Mouse (Mus musculus): ENCODE measurements around the gene Srsf11. TPM values are rescaled to one million over a fixed set of nuclear protein-coding genes. Genes with fewer than 3 reads are reported as not detected.

The Srsf11 gene
- 229 and 234 TPM in 2 replicates for polyA plus RNA-seq (2015; fragmentation: Nextera tagmentation; extraction: Ambion mirVana)

DNA sequence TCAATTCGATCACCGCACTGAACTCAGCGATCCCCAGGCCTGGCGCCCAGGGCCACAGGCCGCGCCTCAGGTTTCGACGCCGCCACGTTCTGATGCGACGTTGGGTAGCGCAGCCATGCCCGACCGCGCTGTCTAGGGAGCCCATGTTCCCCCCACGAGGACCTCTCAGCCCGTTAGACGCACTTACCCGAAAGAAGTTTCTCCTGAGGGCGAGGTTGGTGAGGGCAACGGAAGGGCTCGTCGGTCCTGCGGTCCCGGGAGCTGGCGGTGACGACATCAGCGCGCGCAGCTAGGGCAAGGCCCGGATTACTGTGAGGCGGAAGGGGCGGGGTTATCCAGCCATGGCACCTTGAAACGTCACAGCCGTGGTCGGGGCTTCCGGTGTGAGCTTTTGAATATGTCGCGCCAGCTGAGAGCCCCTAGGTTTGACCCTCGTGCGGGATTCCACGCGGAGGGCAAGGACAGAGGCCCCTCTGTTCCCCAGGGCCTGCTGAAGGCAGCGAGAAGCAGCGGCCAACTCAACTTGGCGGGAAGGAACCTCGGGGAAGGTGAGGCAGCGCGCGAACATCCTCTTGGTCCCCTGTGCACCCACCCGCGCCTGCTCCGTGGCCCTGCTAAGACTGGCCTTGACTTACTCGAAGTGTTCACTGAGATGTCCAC, at the start of gene Srsf11, which contains the start of gene Lrrc40:
TSS of gene Srsf11 (minus strand) at position 311 of the 660 bp plus-strand sequence.
TSS of gene Lrrc40 (plus strand) at position 334 of the 660 bp plus-strand sequence.
- WGBS, result under 1% methylated on average over 55 of the region's 55 CpGs
- H3K27me3 ChIP-seq (replicated peaks), result no peaks in the 10 kb centered on the region
- no peaks in the 10 kb centered on the region for H3K36me3 ChIP-seq

DNA sequence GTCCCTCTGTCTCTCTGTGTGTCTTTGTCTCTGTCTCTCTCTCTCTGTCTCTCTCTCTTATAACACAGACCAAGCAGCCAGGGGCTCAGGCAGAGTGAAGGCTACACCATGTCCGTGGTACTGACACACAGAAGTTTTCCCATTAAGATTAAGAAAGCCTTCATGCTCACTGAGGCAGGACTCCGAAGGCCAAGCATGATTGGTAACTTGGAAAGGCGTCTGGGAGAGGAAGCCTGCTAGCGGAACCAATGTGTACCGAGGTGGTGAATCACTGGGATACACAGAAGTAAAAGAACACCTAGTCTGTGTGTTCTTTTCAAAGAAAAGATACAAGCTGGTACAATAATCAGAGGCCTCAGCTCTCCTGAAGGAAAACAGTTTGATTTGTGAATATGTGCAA, 41.4 kb upstream of the Srsf11 start:
- WGBS, result 79% methylated on average over 5 of the region's 5 CpGs
- H3K36me3 ChIP-seq, result no peaks in the 10 kb centered on the region
- H3K4me1 ChIP-seq, result no peaks in the 10 kb centered on the region
- no peak overlapping the region for H3K4me3 ChIP-seq (replicated peaks)
- H3K4me2 ChIP-seq, result no peak overlapping the region
- H3K9ac ChIP-seq, result no peak overlapping the region
- ATAC-seq (ENCODE audit: insufficient read depth, low FRiP score, low read depth), result no peak
- H3K27ac ChIP-seq, result no peak overlapping the region
- H3K9me3 ChIP-seq, result no peaks in the 10 kb centered on the region
- no peaks in the 10 kb centered on the region for H3K27me3 ChIP-seq (replicated peaks)

More for the DNA sequence above, at the start of gene Srsf11, which contains the start of gene Lrrc40:
- H3K9ac ChIP-seq, result peak within 1 kb of the TSS; percentile 67
- no peaks in the 10 kb centered on the region for H3K9me3 ChIP-seq
- H3K4me3 ChIP-seq (replicated peaks), result peak within 1 kb of the TSS; percentile 67
- H3K4me1 ChIP-seq, result peaks cover 8% of the 10 kb centered on the region; the same call in 1 of the 2 replicates
- peak; percentile 95 for ATAC-seq (ENCODE audit: insufficient read depth, low FRiP score, low read depth)
- H3K27ac ChIP-seq, result peak within 1 kb of the TSS; percentile 90
- peak within 1 kb of the TSS; percentile 59 for H3K4me2 ChIP-seq

DNA sequence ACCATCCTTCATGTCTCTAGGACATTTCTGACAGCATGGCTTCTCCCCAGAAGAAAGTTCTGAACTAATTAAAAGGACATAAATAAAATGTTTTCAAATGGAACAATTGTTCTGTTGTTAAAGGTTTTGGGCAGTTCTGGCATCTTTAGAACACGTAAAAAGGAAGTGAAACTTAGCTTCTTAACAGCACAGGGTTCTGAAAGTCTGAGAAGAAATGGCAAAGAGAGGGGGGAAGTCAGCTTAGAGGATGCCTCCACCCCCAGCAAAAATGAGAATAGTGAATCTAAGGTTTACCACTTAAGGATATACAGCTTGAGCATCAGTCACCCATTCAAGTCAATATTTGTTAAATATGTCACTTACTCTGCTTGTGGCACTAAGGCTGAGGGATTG, 40.9 kb upstream of the Srsf11 start:
- 59% methylated on average over 1 of the region's 1 CpGs for WGBS
- H3K27ac ChIP-seq, result no peak overlapping the region
- no peaks in the 10 kb centered on the region for H3K36me3 ChIP-seq
- H3K4me1 ChIP-seq, result no peaks in the 10 kb centered on the region
- no peaks in the 10 kb centered on the region for H3K9me3 ChIP-seq
- no peak overlapping the region for H3K4me2 ChIP-seq
- no peak for ATAC-seq (ENCODE audit: insufficient read depth, low FRiP score, low read depth)
- H3K9ac ChIP-seq, result no peak overlapping the region
- no peak overlapping the region for H3K4me3 ChIP-seq (replicated peaks)
- no peaks in the 10 kb centered on the region for H3K27me3 ChIP-seq (replicated peaks)

DNA sequence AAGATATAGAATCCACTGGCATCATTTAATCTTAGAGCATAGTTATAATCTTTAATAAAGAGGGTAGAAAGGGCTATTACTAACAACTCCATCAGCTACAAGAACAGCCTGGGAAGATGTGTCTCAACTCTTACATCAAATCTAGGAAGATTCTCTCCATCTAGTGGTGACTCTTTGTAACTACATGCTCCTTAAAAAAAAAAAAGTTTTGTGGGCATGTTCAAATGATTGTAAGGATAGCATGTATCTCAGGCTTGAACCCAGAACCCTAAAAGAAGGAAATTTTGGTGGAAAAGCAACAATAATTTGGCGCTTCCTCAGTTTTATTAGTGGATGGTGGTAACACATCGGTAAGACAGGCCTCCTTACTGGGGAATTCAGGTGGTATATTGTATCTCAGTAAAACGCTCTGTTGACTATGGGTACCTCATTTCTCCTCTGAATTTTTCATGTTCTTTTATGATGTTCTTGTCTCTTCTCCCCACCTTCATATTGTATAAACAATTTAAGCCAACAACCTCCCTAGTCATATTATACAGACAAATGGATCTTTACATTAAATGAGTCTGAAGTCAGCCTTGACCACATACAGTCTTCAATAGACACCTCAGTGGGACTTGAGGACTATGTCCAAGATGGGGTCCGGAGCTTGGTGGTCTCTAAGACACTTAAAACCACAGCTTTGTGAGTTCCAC, 40.4 kb upstream of the Srsf11 start:
- no peaks in the 10 kb centered on the region for H3K27me3 ChIP-seq (replicated peaks)
- no peak overlapping the region for H3K27ac ChIP-seq
- no peaks in the 10 kb centered on the region for H3K36me3 ChIP-seq
- no peak for ATAC-seq (ENCODE audit: insufficient read depth, low FRiP score, low read depth)
- H3K4me1 ChIP-seq, result no peaks in the 10 kb centered on the region
- no peak overlapping the region for H3K9ac ChIP-seq
- no peaks in the 10 kb centered on the region for H3K9me3 ChIP-seq
- no peak overlapping the region for H3K4me3 ChIP-seq (replicated peaks)
- WGBS, result 44% methylated on average over 4 of the region's 4 CpGs
- H3K4me2 ChIP-seq, result no peak overlapping the region

DNA sequence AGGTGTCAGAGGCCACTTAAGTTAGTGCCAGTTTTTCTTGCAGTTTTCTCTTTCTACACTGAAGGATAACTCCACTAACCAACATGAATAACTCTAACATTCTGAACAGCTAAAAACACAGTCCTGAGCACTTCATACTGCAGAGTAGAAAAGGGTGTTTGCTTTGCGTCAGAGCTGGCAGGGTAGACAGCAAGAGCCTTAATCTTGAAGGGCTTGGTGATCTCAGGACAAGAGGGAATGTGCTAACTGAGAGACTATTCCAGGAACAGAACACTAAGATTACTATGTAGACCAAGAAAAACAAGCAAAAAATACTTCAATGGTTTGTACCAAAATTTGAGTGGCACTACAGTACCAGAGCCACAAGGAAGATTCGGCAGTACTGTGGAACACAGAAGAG, 38.6 kb upstream of the Srsf11 start:
- Histone ChIP-seq H3K27ac (no peak overlapping the region), H3K9me3 (no peaks in the 10 kb centered on the region), H3K9ac (no peak overlapping the region), H3K4me1 (no peaks in the 10 kb centered on the region), H3K4me2 (no peak overlapping the region), H3K27me3 (replicated peaks) (no peaks in the 10 kb centered on the region), H3K36me3 (no peaks in the 10 kb centered on the region), H3K4me3 (replicated peaks) (no peak overlapping the region)
- ATAC-seq (ENCODE audit: insufficient read depth, low FRiP score, low read depth), result no peak
- 73% methylated on average over 2 of the region's 2 CpGs for WGBS

DNA sequence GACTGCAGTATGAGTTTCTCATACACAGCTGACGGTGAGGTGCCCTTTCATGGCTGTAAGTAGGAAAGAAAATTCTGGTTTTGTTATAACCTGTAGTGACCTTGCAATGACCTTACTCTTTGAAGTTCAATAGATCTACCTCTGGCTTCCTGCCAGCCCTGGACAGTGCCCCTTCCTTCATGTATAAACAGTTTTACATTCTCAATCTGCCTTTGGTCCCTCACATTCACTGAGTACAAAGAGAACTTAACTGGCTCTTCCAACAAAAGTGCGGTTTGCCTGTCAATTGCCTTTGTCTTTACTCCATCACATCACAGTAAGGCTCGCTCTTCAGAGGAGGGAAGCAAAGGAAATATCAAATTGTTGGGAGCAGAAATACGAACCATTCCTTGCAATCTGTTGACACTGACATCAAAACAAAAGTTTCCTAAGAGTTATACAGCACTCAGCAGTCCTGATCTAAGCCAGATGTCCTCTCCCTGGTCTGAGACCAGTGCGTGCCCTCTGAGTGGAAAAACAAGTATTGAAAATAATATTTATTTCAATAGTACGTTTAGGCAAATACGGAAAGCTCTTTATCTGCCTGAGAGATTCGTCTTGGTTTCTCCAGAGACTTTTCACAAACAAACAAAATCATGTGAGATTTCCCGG, 32.3 kb upstream of the Srsf11 start:
- Histone ChIP-seq H3K4me3 (replicated peaks) (no peak overlapping the region), H3K36me3 (0 out of 2 replicates have a peak, but pooled peaks cover 3% of the 10 kb centered on the region), H3K4me2 (no peak overlapping the region), H3K27ac (no peak overlapping the region), H3K9me3 (no peaks in the 10 kb centered on the region), H3K9ac (no peak overlapping the region), H3K27me3 (replicated peaks) (no peaks in the 10 kb centered on the region), H3K4me1 (no peaks in the 10 kb centered on the region)
- WGBS, result 35% methylated on average over 9 of the region's 9 CpGs
- ATAC-seq (ENCODE audit: insufficient read depth, low FRiP score, low read depth), result no peak; the same call in 1 of the 2 replicates

DNA sequence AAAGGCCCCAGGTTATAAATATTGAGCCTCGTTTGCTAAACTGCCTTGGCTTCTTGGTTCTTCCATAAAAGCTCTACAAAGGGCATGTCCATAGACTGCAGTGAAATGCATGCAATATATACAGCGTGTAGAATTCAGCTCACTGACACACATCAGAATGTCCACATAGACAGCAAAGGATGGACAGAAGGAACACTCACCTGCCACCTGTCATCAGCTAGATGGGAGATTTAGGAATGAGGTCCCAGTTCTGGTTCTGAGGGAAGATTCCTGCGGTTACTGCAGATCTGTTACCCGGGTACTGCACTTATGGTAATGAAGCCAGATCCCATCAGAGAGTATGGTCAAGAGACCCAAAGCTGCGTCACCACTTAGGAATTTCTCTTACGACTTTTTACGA, 31.5 kb upstream of the Srsf11 start:
- no peaks in the 10 kb centered on the region for H3K27me3 ChIP-seq (replicated peaks)
- H3K9ac ChIP-seq, result no peak overlapping the region
- H3K4me3 ChIP-seq (replicated peaks), result no peak overlapping the region
- H3K36me3 ChIP-seq, result 0 out of 2 replicates have a peak, but pooled peaks cover 3% of the 10 kb centered on the region
- H3K9me3 ChIP-seq, result no peaks in the 10 kb centered on the region
- 64% methylated on average over 7 of the region's 7 CpGs for WGBS
- no peaks in the 10 kb centered on the region for H3K4me1 ChIP-seq
- no peak for ATAC-seq (ENCODE audit: insufficient read depth, low FRiP score, low read depth)
- H3K4me2 ChIP-seq, result no peak overlapping the region
- H3K27ac ChIP-seq, result no peak overlapping the region

DNA sequence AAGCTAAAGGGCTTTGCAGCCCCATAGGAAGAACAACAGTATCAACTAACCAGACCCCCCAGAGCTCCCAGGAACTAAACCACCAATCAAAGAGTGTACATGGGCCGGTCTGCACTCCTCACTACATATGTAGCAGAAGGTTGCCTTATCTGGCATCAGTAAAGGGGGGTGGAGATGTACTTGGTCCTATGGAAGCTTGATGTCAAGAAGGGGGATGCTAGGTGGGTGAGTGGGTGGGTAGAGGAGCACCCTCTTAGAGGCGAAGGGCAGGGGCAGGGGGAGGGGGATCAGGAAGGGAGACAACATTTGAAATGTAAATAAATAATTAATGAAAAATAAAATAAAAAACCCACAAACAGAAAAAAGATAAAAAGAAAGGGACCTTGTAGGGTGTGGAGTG, 28.8 kb upstream of the Srsf11 start:
- no peak overlapping the region for H3K4me2 ChIP-seq
- H3K4me3 ChIP-seq (replicated peaks), result no peak overlapping the region
- 0 out of 2 replicates have a peak, but pooled peaks cover 3% of the 10 kb centered on the region for H3K36me3 ChIP-seq
- 95% methylated on average over 2 of the region's 2 CpGs for WGBS
- no peak overlapping the region for H3K27ac ChIP-seq
- no peaks in the 10 kb centered on the region for H3K27me3 ChIP-seq (replicated peaks)
- no peaks in the 10 kb centered on the region for H3K4me1 ChIP-seq
- no peak for ATAC-seq (ENCODE audit: insufficient read depth, low FRiP score, low read depth)
- no peak overlapping the region for H3K9ac ChIP-seq
- no peaks in the 10 kb centered on the region for H3K9me3 ChIP-seq

DNA sequence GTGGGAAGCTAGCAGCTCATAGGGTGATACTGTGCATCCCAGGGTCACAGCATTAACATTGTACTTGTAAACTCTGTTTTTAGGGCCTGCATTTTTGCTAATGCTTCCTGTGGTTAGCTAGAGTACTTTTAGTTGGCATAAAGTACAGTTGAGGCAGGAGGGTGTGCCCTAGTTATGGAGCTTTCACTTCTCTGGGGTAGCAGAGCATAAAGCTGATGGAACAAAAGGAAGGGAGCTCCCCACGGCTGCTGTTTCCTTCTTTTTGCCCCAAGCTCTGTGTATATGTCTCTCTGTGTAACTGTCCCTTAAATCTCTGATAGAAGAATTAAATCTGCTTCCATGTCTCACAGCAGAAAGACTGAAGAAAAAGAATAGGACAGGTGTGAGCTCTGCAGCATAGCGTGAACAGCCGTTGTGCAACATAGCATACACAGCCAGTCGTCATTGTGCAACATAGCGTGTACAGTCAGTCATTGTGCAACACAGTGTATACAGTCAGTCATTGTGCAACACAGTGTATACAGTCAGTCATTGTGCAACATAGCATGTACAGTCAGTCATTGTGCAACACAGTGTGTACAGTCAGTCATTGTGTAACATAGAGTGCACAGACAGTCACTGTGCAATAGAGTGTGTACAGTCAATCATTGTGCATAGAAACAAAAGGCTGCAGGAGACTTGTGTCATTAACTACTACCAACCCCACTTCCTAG, 25.5 kb upstream of the Srsf11 start:
- Histone ChIP-seq H3K27ac (no peak overlapping the region), H3K9ac (no peak overlapping the region), H3K4me2 (no peak overlapping the region), H3K9me3 (no peaks in the 10 kb centered on the region), H3K27me3 (replicated peaks) (no peaks in the 10 kb centered on the region), H3K4me3 (replicated peaks) (no peak overlapping the region), H3K36me3 (peaks cover 8% of the 10 kb centered on the region; the same call in 1 of the 2 replicates), H3K4me1 (no peaks in the 10 kb centered on the region)
- ATAC-seq (ENCODE audit: insufficient read depth, low FRiP score, low read depth), result no peak; the same call in 1 of the 2 replicates
- WGBS, result 91% methylated on average over 5 of the region's 5 CpGs

DNA sequence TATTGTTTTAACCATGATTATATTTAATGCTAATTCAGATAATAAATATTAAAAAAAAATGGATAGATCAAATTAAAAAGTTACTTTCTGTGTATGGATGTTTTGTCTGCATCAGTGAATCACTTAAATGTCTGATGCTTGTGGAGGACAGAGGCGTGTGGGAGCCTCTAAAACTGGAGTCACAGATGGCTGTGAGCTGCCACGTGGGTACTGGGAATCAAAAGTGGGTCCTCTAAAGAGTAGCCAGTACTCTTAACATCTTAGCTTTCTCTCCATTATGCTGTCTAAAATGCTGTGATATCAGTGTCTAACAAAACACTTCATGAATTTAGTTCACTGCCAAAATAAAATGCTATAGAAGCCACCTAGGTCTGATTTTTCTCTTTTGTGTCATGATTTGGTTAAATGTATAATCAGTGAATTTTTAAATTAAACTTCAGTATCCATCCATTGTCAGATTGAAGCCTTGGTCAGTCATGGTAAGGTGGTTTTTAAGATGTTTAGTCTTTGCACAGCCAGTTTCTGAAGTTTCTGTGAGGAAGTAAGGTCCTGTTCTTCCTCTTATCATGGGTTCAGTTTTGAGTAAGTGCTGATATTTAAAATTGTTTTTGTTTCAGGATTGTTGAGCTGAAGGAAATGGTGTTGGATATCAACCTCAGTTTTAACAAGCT, 24.3 kb upstream of the Srsf11 start:
- Histone ChIP-seq H3K9me3 (no peaks in the 10 kb centered on the region), H3K27me3 (replicated peaks) (no peaks in the 10 kb centered on the region), H3K4me3 (replicated peaks) (no peak overlapping the region), H3K36me3 (peaks cover 8% of the 10 kb centered on the region; the same call in 1 of the 2 replicates), H3K4me1 (no peaks in the 10 kb centered on the region), H3K9ac (no peak overlapping the region), H3K27ac (no peak overlapping the region), H3K4me2 (no peak overlapping the region)
- ATAC-seq (ENCODE audit: insufficient read depth, low FRiP score, low read depth), result no peak
- WGBS, result 85% methylated on average over 2 of the region's 2 CpGs

DNA sequence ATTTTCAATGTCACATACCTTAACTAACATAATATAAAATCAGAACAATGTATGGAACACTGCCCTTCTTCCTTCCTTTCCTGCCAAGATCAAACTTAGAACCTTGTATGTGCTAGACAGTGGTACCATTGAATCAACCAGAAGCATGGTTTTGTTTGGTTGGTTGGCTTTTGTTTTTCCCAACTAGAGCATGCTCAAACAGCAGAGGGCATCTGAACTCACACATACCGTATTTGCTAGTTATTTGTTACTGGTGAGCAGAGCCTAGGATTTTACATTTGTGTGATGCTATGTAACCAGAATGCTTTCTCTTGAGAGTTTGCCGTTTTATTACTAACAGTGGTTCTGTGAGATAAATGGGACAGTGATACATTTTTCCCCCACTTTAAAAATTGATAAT, 13.1 kb upstream of the Srsf11 start:
- Histone ChIP-seq H3K9me3 (no peaks in the 10 kb centered on the region), H3K4me3 (replicated peaks) (no peak overlapping the region), H3K36me3 (peaks cover 7% of the 10 kb centered on the region; the same call in 1 of the 2 replicates), H3K4me1 (no peaks in the 10 kb centered on the region), H3K27me3 (replicated peaks) (no peaks in the 10 kb centered on the region), H3K27ac (no peak overlapping the region), H3K9ac (no peak overlapping the region), H3K4me2 (no peak overlapping the region)
- WGBS, result 84% methylated on average over 2 of the region's 2 CpGs
- no peak for ATAC-seq (ENCODE audit: insufficient read depth, low FRiP score, low read depth)

All from stomach, embryonic 15.5 days (tissue).